Mouse (Mus musculus): Measurements from ENCODE around the gene Zfp212. TPM values are rescaled to one million over a fixed set of nuclear protein-coding genes. Genes with fewer than 3 reads are reported as not detected.
A peak's percentile ranks its signal among the peaks of the same experiment; 100 is the strongest.

Gene Zfp212
- not detected in 2 replicates for polyA plus RNA-seq (2012; ENCODE audit: insufficient read depth, insufficient read length, low replicate concordance, missing spikeins)

DNA sequence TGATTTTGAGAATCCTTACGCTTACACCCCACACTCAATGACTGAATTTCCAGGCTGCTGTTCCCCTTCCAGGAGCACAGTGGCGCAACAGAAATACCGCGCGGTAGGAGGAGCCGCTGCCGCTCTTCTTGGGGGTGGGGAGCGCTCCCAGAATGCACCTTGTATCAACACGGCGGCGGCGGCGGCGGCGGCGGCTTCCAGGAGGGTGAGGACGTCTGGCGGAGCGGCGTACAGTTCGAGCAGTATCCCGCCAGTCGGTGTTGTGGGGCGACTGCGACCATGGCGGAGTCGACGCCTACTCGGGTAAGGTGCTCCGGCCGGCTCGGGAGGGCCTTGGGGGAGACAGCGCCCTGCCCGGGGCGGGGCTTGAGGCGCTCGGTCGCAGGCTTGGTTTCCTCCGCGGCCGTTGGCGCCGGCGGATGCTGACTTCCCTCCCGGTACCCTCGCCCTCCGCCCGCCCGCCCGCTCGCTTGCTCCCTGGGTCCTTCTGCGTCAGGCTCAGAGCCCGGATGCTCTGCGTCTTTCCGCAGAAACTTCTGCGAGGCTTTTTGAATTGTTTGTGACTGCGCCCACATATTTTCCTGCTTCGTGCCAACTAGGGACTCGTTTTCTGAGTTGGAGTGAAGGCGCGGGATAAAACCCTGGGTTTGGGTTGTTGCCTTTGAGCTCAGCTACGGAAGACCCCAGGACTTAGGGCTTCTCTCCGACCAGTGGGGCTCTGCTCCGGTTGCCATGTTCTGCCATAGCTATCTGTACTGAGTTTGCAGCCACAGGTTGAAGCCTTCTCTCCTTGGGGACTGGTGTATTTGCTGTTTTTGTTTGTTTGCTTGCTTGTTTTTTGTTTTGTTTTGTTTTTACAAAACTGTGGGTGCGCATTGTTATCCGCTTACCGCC, at the start of gene Zfp212:
Gene Zfp212, plus strand, starts transcription at position 30 of the 894 bp plus-strand sequence.
- under 1% methylated on average over 67 of the region's 67 CpGs for WGBS

DNA sequence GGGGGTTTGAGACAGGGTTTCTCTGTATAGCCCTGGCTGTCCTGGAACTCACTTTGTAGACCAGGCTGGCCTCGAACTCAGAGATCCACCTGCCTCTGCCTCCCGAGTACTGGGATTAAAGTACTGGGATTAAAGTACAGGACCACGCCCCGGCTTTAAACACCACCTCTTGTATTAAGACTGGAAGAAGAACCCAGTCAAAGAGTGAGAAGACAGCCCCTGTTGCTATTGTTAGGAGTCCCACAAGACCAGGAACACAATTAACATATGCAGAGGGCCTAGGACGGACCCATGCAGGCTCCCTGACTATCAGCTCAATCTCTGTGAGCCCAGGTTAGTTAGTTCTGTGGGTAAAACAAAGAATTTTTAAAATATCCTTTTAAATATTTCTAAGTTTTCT, 48.0 kb upstream of the Zfp212 start:
- Histone ChIP-seq H3K4me3 (ENCODE audit: insufficient read depth, low read depth, low read length) (no peak overlapping the region), H3K27ac (ENCODE audit: insufficient read depth, low read depth, low read length) (no peak overlapping the region), H3K4me1 (ENCODE audit: control insufficient read depth, insufficient read depth, low read length) (no peaks in the 10 kb centered on the region)
- TF ChIP-seq POLR2A (IDR thresholded peaks at IDR 0.05; ENCODE audit: insufficient read depth, low read depth, low read length) = no peak
- no peak for TF ChIP-seq CTCF (IDR thresholded peaks at IDR 0.05; ENCODE audit: insufficient read depth, low read depth, low read length)
- 88% methylated on average over 5 of the region's 5 CpGs for WGBS

More for the DNA sequence above, at the start of gene Zfp212:
- peak within 1 kb of the TSS; percentile 89 for H3K27ac ChIP-seq (ENCODE audit: insufficient read depth, low read depth, low read length)
- peak within 1 kb of the TSS; percentile 79 for H3K4me3 ChIP-seq (ENCODE audit: insufficient read depth, low read depth, low read length)
- H3K4me1 ChIP-seq (ENCODE audit: control insufficient read depth, insufficient read depth, low read length) = no peaks in the 10 kb centered on the region
- TF ChIP-seq POLR2A (IDR thresholded peaks at IDR 0.05; ENCODE audit: insufficient read depth, low read depth, low read length) (peak; percentile 36; the same call in 1 of the 2 replicates), CTCF (IDR thresholded peaks at IDR 0.05; ENCODE audit: insufficient read depth, low read depth, low read length) (peak; percentile 32; the same call in 1 of the 2 replicates)

DNA sequence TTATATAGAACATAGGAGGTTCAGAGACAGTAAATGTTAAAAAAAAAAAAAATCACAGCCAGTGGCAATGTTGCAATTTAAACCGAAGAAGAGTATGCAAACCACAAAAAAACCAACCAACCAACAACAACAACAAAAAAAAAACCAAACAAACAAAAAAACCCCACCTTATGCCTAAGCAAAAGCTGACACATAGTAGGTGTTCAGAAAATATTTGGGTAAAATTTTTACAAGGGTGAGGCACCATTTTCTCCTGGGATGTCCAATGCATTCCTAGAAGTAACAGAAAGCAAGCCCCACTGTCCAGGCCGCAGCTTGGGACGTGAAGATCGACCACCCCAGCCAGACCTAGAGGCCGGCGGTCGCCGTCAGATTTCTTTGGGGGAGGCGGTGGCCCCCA, 43.2 kb upstream of the Zfp212 start, which contains the start of gene Zfp282:
Gene Zfp282, plus strand, starts transcription at position 147 of the 400 bp plus-strand sequence.
- peaks cover 18% of the 10 kb centered on the region for H3K4me1 ChIP-seq (ENCODE audit: control insufficient read depth, insufficient read depth, low read length)
- TF ChIP-seq POLR2A (IDR thresholded peaks at IDR 0.05; ENCODE audit: insufficient read depth, low read depth, low read length) (no peak), CTCF (IDR thresholded peaks at IDR 0.05; ENCODE audit: insufficient read depth, low read depth, low read length) (no peak)
- peak within 1 kb of the TSS; percentile 85 for H3K27ac ChIP-seq (ENCODE audit: insufficient read depth, low read depth, low read length)
- peak within 1 kb of the TSS; percentile 91 for H3K4me3 ChIP-seq (ENCODE audit: insufficient read depth, low read depth, low read length)
- 2% methylated on average over 9 of the region's 9 CpGs for WGBS

DNA sequence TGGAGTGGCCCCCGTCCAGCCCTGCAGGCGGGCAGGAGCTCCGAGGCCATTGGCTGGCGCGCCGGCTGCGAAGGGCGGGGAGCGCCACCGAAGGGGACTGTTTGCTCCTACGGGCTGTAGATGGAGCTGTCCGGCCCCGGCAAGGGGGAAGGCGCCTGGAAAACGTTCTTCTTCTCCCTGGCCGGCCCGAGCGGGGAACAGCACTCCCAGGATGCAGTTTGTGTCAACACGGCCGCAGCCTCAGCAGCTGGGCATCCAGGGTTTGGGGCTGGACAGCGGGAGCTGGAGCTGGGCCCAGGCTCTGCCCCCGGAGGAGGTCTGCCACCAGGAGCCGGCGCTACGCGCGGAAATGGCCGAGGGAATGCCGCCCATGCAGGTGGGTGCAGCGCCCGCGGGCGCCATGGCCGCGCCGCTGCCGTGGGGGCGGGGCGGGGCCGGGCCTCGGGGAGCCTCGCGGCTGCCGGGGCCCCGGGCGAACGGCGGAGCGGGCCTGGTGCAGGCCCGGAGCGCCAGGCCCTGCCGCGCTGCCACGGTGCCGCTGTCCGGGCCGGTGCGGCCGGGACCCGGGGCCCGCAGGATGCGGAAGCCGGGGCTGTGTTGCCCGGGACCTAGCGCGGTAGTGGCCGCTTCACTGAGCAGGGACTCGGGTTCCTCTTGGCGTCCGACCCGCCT, 42.7 kb upstream of the Zfp212 start:
- H3K4me3 ChIP-seq (ENCODE audit: insufficient read depth, low read depth, low read length) = peak overlapping the region; percentile 91
- TF ChIP-seq CTCF (IDR thresholded peaks at IDR 0.05; ENCODE audit: insufficient read depth, low read depth, low read length) = peak; percentile 37; the same call in 1 of the 2 replicates
- TF ChIP-seq POLR2A (IDR thresholded peaks at IDR 0.05; ENCODE audit: insufficient read depth, low read depth, low read length) = peak; percentile 60
- H3K27ac ChIP-seq (ENCODE audit: insufficient read depth, low read depth, low read length) = peak overlapping the region; percentile 85
- WGBS = under 1% methylated on average over 68 of the region's 71 CpGs
- peaks cover 19% of the 10 kb centered on the region for H3K4me1 ChIP-seq (ENCODE audit: control insufficient read depth, insufficient read depth, low read length)

- 1% methylated on average over 11 of the region's 11 CpGs for WGBS
- TF ChIP-seq POLR2A (IDR thresholded peaks at IDR 0.05; ENCODE audit: insufficient read depth, low read depth, low read length) = no peak
- no peak for TF ChIP-seq CTCF (IDR thresholded peaks at IDR 0.05; ENCODE audit: insufficient read depth, low read depth, low read length)
- H3K4me3 ChIP-seq (ENCODE audit: insufficient read depth, low read depth, low read length) = peak overlapping the region; percentile 91
- H3K27ac ChIP-seq (ENCODE audit: insufficient read depth, low read depth, low read length) = peak overlapping the region; percentile 28; the same call in 1 of the 2 replicates
- peaks cover 20% of the 10 kb centered on the region for H3K4me1 ChIP-seq (ENCODE audit: control insufficient read depth, insufficient read depth, low read length)
Measured at GRCm38 (mm10) chr6:47878133-47878514, 42.2 kb upstream of the Zfp212 start.

GRCm38 (mm10) chr6:47878593-47878992, 41.7 kb upstream of the Zfp212 start:
- peak overlapping the region; percentile 91; the same call in 1 of the 2 replicates for H3K4me3 ChIP-seq (ENCODE audit: insufficient read depth, low read depth, low read length)
- WGBS = 28% methylated on average over 3 of the region's 3 CpGs
- TF ChIP-seq CTCF (IDR thresholded peaks at IDR 0.05; ENCODE audit: insufficient read depth, low read depth, low read length) (no peak), POLR2A (IDR thresholded peaks at IDR 0.05; ENCODE audit: insufficient read depth, low read depth, low read length) (no peak)
- H3K4me1 ChIP-seq (ENCODE audit: control insufficient read depth, insufficient read depth, low read length) = peaks cover 20% of the 10 kb centered on the region
- 0 out of 2 replicates have a peak overlapping the region, but pooled peaks have one; percentile 15 for H3K27ac ChIP-seq (ENCODE audit: insufficient read depth, low read depth, low read length)

DNA sequence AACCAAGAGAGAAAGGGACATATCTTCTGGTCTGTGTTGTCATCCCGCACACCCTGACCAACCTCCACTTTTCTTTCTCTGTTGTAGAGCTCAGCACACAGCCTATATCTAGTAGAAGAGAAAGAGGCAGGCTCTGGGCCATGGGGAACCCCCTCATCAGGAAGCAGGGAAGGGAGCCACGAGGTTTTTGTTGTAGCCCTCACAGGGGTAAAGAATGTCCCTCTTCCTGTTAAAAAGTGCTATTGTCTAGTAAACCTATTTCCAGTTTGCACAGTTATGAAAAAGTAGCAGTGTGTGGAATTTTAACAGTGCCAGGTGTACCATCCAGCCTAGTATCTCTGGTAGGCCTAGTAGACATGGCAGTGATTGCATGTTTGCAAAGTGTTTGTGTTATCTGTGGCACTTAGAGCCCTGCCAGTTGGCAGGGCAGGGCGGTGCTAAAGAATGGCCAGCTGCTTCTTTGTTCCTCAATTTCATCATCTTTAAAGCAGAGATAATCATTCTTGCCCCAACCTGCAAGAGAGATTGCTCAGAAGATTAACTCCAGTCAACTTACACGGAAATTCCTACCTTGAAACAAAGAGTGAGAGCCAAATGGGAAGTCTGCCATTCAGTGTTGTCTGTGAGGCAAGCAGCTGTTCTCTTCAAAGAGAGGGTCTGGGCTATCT, 41.1 kb upstream of the Zfp212 start:
- H3K27ac ChIP-seq (ENCODE audit: insufficient read depth, low read depth, low read length) = no peak overlapping the region
- no peak for TF ChIP-seq POLR2A (IDR thresholded peaks at IDR 0.05; ENCODE audit: insufficient read depth, low read depth, low read length)
- no peak for TF ChIP-seq CTCF (IDR thresholded peaks at IDR 0.05; ENCODE audit: insufficient read depth, low read depth, low read length)
- peak overlapping the region; percentile 91; the same call in 1 of the 2 replicates for H3K4me3 ChIP-seq (ENCODE audit: insufficient read depth, low read depth, low read length)
- peaks cover 20% of the 10 kb centered on the region for H3K4me1 ChIP-seq (ENCODE audit: control insufficient read depth, insufficient read depth, low read length)
- 39% methylated on average over 4 of the region's 4 CpGs for WGBS

GRCm38 (mm10) chr6:47880166-47880565, 40.1 kb upstream of the Zfp212 start:
- peaks cover 20% of the 10 kb centered on the region for H3K4me1 ChIP-seq (ENCODE audit: control insufficient read depth, insufficient read depth, low read length)
- H3K27ac ChIP-seq (ENCODE audit: insufficient read depth, low read depth, low read length) = no peak overlapping the region
- WGBS = 96% methylated on average over 10 of the region's 10 CpGs
- no peak overlapping the region for H3K4me3 ChIP-seq (ENCODE audit: insufficient read depth, low read depth, low read length)
- TF ChIP-seq CTCF (IDR thresholded peaks at IDR 0.05; ENCODE audit: insufficient read depth, low read depth, low read length) = no peak
- no peak for TF ChIP-seq POLR2A (IDR thresholded peaks at IDR 0.05; ENCODE audit: insufficient read depth, low read depth, low read length)

Data from olfactory bulb, adult 2 months (tissue).